Mouse (Mus musculus): Measurements from ENCODE around the gene Hspa1a.
"Not testable (repeated sequence)": the region's sequence is repeated elsewhere in the genome, so short reads cannot be mapped to it uniquely, and the experiment has no call there.

Gene Hspa1a

DNA sequence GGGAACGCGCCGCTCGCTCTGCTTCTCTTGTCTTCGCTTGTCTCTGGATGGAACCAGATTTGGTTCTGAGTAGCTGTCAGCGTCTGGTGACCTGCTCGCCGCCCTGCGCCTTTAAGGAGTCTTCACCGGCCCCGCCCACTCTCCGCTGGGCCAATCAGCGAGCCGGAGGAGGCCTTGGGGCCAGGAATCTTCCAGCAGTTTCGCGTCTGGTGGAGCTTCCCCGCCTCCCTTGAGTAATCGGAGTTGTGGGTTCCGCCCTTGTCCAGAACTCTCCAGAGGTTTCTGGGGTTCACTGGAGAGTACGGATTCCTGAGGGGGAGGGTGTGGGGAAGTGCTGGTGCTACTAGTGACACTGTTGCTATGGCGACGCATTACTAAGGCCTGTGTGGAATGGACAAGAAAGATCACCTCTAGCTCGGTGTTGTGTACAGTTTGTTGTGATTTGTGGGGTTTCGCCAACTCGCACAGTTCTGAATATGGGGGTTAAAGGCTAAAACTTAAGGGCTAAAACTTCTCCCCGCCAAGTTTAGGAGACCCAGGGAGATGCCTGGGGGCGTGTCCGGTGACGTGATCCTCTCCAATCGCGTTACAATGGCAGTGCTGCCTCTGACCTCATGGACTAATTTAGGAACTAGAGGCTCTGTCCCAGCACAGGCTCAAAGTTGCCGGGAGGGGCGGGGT, at the start of gene Hspa1a, which contains the start of gene Hspa1l:
Gene Hspa1a (minus strand): TSS at position 88 of the 681 bp plus-strand sequence.
Gene Hspa1l (plus strand): TSS at position 635 of the 681 bp plus-strand sequence.
- peak; percentile 88 for DNase-seq (ENCODE audit: inconsistent ontology term)

DNA sequence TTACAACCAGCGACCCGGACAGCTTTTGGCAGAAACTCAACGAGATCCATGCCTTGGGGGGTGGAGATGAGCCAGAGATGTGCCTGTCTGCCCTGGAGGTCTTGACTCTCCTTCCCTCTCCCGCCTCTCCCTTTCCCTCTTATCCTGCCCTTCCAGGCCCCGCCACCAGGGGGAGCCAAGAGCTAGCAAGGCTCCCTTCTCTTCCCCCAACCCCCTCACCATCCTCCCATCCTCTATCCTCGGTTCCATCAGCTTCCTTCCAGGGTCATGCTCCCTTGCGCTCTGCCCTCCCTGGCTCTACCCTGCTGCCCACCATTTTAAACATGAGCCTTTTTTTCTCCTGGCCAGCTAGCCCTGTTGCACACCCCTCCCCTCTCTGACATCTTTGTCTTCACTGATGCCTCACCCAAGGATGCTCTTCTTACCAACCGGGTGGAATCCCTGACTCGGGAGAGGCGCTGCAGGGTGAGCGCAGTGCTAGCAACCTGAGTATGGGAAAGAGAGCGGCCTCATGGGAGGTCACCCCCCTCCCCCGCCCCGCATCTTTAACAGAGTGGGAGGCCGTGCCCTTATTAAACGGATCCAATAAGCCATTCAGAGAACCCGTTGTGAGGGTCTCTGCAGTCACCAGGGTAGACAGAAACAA, 49.3 kb upstream of the Hspa1a start:
- DNase-seq (ENCODE audit: inconsistent ontology term), result peak; percentile 94

DNA sequence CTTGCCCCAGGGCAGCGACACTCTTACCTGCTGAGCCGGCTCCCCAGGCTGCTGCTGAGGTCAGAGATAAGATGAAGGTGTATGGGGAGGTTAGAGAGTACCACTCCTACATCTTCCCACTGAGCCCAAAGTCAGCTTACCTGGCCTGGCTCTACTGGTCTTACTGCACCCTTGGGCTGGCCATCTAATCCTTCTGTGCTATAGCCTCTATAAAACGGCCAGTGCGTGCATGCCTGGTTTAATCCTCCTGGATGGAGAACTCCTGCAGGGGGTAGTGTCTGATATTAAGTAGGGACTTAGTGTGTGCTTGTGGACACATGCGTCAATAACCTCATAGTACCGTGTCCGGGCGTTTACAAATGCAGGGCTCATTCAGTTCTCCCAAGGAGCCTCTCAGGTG, 48.6 kb upstream of the Hspa1a start:
- DNase-seq (ENCODE audit: inconsistent ontology term), result no peak

DNA sequence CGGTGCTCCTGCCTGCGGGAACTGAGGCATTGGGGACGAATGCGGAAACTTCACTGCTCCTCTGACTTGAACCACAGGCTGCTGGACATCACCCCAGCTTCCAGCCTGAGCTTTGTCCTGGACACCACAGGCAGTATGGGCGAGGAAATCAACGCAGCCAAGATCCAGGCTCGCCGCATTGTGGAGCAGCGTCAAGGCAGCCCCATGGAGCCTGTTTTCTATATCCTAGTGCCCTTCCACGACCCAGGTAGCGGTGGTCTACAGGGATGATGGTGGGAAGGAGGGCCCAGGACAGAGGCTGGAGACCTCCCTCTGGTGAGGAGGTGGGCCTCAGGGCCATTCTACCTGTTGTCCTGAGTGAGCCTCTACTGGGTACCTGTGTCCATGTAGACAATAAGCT, 47.9 kb upstream of the Hspa1a start:
- no peak for DNase-seq (ENCODE audit: inconsistent ontology term)

DNA sequence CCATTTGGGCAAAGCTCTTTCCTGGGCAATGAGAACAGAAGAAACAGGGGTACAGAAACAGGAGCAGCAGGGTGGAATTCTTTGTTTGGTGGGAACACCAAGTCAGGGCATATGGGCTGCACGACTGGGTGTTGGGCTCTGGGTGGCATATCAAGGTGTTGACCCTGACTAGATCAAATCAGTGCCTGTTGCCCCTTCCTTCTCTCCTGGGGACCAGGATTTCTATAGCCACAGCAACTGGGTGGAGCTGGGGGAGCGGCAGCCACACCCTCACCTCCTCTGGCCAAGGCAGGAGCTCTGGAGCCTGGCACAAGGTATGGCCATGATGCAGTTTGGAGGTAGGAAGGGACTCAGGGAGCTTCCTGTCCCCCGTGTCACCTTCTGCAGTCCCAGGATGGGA, 46.2 kb upstream of the Hspa1a start:
- DNase-seq (ENCODE audit: inconsistent ontology term), result no peak

DNA sequence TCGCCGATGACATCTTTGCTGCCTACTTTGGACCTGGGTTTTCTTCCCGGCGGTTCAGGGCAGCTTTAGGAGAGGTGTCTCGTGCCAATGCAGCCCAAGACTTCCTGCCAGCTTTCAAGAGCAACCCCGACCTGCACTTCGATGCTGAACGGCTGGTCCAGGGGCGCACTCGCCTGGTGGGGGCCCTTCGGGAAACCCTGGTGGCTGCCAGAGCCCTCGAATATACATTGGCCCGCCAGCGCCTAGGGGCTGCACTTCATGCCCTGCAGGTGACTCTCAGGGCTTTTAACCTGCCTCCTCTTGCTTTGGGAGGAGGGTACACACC, 45.7 kb upstream of the Hspa1a start:
- DNase-seq (ENCODE audit: inconsistent ontology term), result no peak

DNA sequence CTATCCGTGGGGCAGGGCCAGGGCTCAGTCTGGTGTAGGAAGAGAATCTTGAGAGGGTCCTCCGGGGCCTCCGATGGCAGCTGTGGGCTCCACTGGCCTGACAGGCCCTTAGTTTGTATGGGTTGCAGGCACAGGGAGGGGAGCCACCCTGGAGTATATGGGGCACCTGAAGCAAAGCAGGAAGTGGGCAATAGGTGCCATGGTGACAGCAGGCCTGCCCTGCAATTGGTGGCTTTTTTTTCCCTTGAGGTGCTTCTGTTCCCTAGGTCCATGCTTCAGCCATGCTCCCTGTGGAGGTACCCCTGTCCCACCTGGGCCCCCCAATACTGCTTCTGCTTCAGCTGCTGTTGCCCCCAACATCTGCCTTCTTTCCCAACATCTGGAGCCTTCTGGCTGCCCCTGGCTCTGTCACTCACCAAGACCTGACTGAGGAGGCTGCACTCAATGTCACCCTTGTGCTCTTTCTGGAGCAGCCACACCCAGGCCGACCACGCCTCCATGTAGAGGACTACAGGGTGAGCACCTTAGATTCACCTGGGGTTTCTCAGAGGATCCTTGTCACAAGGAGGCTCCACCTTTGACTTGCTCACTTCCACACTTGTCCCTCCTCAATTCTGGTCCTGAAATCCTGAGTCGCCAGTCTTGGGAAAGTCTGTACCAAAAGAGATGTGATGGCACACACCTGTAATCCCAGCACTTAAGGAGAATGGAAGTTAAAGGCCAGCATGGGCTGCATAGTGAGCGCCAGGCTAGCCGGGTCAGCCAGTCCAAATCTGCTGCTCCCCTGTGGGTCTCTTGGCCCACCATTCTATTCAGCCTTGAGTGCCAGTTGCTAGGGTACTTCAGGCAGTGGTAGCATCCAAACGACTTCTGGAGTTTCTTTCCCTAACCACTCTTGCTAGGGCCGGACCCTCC, 45.1 kb upstream of the Hspa1a start:
- DNase-seq (ENCODE audit: inconsistent ontology term), result no peak

DNA sequence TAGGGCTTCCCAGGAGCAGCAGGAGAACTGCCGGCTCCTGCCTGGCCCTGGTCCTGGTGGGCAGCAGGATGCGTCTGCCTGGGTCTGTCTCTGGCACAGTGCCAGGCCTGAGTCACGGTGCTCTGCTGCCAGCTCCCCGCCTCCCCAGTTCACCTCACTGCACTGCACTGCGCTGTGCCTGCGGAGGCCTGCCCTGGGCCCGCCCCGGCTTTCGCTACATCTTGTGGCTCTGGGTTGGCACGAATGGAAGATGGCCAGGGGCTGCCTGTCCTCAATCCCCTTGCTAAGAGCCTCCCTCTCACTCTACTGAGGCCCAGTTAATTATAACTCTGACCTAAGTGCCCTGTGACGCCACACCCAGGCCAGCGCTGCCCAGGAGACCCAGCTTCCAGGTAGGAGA, 44.4 kb upstream of the Hspa1a start, which contains the start of gene Vwa7:
Gene Vwa7 (plus strand): TSS at position 204 of the 400 bp plus-strand sequence.
- DNase-seq (ENCODE audit: inconsistent ontology term), result peak; percentile 88

DNA sequence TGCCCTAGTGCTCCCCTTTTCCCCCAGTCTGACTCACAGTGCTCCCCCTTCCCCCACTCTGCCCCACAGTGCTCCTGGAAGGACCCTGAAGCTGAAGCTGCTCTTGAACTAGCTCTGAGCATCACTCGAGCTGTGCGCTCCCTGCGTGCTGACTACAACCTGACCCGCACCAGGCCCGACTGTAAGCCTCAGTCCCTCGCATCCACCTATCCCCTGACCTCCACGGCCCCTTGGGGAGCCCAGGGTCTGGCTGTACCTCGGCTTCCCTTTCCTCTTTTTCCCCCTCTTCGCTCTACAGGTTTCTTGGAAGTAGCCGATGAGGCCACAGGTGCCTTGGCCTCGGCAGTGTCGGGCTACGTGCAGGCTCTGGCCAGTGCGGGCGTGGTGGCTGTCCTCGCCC, 43.3 kb upstream of the Hspa1a start:
- no peak for DNase-seq (ENCODE audit: inconsistent ontology term)

DNA sequence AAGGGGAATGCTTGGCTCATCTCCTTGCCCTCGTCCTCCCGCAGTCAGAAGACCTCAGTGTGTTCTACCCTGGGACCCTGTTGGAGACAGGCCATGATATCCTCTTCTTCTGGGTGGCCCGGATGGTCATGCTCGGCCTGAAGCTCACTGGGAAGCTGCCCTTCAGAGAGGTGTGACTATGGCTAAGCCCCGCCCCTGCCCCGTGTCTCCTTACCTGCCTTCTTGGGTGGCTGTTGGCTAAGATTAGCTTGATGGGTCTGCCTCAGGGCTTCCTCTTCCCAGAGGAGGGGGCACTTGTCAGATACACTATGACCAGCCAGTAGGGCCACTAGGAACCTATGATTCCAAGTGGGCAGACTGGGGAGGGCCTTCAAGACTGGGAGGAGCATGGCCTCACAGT, 41.3 kb upstream of the Hspa1a start:
- no peak for DNase-seq (ENCODE audit: inconsistent ontology term)

DNA sequence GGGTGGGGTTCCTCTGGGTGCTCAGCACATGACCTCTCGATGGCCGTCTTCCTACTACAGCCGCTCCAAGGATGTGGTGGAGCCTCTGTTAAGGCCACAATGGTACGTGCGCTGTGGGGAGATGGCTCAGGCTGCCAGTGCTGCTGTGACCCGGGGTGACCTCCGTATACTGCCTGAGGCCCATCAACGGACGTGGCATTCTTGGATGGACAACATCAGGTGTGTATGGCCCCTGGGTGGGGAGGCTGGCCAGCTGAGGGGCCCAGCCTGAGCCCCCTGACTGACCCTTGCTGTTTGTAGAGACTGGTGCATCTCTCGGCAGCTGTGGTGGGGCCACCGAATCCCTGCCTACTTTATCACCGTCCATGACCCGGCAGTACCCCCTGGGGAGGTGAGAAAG, 40.5 kb upstream of the Hspa1a start:
- DNase-seq (ENCODE audit: inconsistent ontology term), result no peak

DNA sequence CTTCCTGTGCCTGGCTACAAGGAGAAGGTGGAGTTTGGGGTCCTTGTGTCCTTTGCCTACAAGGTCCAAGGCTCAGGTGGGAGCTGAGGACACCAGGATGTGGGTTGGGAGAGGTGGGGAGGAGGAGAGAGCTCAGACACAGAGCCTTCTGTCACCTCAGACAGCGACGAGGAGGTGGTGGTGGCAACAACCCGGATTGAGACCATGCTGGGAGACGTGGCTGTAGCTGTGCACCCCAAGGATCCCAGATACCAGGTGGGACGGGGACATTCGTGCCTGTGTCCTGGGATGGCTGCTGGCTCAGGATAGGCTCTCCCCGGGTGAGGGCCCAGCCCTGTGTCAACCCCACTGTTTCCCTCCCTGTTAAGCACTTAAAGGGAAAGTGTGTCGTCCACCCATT, 39.5 kb upstream of the Hspa1a start:
- DNase-seq (ENCODE audit: inconsistent ontology term), result no peak

DNA sequence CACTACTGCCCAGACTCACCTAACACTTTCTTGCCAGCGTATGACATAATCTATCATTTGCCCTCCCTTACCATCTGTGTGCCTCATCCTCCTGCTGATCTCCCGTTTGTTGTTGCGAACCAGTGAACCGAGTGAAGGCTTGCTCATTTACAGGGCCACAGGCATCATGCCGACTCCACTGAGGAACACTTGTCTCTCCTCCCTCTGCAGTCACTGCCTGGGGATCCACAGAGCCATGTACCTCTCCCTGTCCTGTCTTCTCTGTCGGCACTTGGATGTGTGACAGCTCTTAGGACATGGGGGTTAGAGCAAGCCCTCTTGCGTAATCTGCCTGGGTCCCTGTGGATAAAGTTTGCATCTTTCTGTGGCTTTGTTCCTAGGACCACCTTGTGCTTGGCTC, 37.6 kb upstream of the Hspa1a start:
- no peak for DNase-seq (ENCODE audit: inconsistent ontology term)

DNA sequence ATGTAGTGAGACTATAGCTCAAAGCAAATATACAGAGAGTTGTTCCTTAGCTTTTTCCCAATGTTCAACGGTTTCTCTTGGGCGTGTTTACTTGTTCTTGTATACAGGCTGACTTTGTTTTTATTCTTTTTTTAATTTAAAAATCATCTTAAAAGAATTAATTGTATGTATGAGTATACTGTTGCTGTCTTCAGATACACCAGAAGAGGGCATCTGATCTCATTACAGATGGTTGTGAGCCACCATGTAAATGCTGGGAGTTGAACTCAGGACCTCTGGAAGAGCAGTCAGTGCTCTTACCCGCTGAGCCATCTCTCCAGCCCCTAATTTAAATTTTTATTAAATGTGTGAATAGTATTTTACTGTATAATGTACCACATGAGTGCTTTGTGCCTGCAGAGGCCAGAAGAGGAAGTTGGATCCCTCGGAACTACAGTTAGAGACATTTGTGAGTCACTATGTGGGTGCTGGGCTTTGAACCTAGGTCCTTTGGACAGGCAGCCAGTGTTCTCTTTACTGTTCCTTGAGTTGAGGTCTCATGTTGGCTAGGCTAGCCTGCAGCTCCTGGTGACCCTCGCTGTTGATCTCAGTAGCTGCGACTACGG, 35.5 kb upstream of the Hspa1a start:
- no peak for DNase-seq (ENCODE audit: inconsistent ontology term)

DNA sequence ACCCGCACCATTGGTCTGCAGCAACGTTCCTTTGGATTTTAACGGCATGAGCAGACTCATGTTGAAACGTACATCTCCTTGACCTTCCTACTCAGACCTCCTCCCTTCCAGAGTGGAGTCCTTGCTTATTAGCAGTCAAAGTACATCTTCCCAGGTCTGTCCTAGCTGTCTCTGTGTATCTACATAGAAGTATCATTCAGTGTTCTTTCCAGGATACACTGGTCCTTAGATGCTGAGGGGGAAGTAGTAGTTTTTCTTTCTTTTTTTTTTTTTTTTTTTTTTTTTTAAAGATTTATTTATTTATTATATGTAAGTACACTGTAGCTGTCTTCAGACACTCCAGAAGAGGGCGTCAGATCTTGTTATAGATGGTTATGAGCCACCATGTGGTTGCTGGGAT, 33.9 kb upstream of the Hspa1a start:
- not testable (repeated sequence) for DNase-seq (ENCODE audit: inconsistent ontology term)

DNA sequence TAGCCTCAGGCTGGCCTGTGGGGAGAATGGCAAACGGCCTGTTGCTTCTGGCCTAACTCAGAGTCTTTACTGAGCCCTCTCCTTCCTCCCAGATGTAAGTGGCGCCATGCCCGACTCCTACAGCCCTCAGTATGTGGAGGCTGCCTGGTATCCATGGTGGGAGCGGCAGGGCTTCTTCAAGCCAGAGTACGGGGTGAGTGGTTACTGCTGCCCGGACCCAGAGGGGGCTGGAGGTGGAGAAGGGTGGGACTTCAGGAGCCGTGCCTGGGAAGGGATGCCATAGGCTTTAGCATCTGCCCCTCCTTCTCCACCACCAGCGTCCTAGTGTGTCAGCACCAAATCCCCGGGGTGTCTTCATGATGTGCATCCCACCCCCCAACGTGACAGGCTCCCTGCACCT, 33.2 kb upstream of the Hspa1a start:
- DNase-seq (ENCODE audit: inconsistent ontology term), result no peak

DNA sequence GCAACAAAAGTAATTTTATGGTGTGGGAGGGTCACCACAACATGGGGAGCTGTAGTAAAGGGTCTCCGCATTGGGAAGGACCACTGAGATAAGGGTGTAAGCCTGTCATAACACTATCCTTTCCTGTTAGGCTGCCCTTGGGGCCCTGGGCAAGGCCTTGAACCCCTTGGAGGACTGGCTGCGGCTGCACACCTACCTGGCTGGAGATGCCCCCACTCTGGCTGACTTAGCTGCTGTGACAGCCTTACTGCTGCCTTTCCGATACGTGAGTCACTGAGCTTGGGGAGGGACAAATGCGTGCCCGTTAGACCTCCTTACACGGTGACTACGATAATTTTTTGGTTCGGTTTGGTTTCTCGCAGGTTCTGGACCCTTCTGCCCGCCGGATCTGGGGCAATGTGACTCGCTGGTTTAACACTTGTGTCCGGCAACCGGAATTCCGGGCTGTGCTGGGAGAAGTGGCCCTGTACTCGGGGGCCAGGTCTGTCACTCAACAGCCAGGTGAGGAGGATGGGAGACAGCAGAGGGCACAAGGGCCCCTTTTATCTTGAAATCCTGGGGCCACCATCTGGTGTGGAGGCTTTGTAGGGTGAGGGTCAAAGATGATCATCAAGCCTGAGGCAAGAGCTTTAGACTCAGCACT, 32.2 kb upstream of the Hspa1a start:
- no peak for DNase-seq (ENCODE audit: inconsistent ontology term)

DNA sequence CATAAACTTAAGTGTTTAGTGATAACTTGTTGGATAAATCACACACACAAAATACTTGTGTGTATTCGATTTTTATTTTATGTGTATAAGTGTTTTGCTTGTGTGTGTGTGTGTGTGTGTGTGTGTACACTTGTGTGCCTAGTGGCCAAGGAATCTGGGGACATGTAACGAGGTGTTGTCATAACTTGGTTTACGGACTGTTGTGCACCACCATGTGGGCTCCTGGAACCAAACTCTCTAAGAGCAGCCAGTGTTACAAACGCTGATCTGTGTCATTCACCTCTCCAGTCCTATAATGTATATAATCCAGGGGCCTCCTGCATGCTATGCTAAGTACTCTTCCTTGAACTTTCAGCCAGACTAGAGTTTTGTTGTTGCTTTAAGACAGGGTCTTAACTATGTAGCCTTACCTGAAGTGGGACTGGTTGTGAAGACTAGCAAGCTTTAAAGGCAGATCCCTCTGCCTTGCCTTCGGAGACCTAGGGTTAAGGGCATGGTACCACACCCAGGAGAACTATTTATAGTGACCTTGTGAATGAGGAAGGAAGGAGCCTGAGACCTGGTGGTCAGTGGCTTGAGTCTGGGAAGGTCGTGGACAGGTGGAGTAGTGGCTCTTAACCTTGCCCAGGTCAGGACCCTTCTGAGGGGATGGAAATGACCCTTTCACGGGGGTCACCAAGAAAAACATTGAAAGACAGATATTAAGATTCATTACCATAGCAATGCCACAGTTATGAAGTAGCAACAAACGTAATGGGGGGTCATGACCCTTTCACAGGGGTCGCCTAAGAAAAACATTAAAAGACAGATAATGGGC, 31.3 kb upstream of the Hspa1a start:
- DNase-seq (ENCODE audit: inconsistent ontology term), result no peak

DNA sequence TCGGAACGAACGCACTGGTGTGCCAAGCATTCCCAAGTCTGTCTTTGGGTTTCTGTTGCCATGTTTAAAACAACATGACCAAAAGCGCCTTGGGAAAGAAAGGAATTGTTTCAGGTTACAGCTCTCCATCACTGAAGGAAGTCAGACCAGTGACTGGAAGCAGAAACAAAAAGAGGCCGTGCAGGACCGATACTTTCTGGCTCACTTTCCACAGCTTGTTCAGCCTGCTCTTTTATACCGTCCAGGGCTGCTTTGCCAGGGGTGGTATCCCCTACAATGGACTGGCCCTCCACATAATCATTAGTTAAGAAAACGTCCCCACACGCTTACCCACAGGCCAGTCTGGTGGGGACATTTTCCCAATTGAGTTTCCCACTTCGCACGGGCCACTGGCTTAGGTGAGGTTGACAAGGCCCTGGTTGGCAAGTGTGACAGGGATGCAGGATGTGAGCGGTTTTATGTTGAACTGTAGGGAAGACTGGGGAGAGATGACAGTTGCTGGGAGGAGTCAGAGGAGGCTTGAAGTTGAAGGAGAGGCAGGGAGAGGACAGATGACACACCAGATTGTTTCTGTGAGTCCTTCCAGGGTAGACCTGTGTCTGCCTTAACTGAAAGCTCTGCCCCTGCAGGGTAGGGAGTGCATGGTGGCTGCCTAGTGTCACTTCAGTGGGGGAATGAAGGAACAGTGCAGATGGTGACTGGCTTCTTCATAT, 30.4 kb upstream of the Hspa1a start:
- peak; percentile 50 for DNase-seq (ENCODE audit: inconsistent ontology term)

All from Muller cell, postnatal 12 days (primary cell).